ENCODE assay signal across 13 mouse cellular contexts in the genomic region with DNA sequence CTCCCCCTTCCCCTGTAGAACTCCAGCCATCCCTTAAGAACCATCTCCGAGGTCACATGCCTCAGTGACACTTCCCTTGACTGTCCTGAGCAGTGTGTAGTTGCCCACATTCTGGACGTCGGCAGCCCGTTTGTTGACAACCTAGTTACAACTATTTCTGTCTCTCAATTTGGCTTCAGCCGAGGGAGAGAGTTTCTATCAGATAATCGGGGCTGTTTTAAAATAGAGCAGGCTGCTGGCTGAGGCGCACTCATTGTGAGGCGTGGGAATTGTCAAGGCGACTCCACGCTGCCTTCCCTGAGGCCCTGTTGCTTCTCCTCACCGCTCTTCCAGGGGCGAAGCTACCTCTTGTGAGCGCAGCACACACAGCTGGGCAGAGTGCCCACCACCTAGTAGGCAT.
A peak's percentile ranks its signal among the peaks of the same experiment; 100 is the strongest.
DNase-seq lines count a peak whose midpoint lies in the region; ATAC-seq and TF ChIP-seq lines count a peak whose summit lies in the region.
"Had no signal": no experiment of that assay in that cellular context is flagged by ENCODE, and none has a peak within 500 bp of the region (broad histone marks: within the 10 kb centered on the region; RNA-seq: fewer than 3 reads in every experiment).

No protein-coding gene starts in this region.

- H3K27me3 ChIP-seq in limb, embryonic 15.5 days, result no peaks in the 10 kb centered on the region
- no peaks in the 10 kb centered on the region for H3K27me3 ChIP-seq in limb, embryonic 10.5 days (ENCODE audit: low read depth, poor library complexity, severe bottlenecking)
- H3K27me3 ChIP-seq in cerebellum, adult 2 months (ENCODE audit: control insufficient read depth, insufficient read depth, low read length), result no peaks in the 10 kb centered on the region
- H3K27me3 ChIP-seq: embryonic facial prominence, embryonic 15.5 days had no signal

- H3K4me1 ChIP-seq in limb, embryonic 15.5 days, result peaks cover 13% of the 10 kb centered on the region
- H3K4me1 ChIP-seq in limb, embryonic 10.5 days, result no peaks in the 10 kb centered on the region
- peaks cover 10% of the 10 kb centered on the region; the same call in 1 of the 2 replicates for H3K4me1 ChIP-seq in cerebellum, adult 2 months (ENCODE audit: control insufficient read depth, insufficient read depth, low read length)

- no peak for TF ChIP-seq CTCF in cerebellum, adult 2 months (IDR thresholded peaks at IDR 0.05; ENCODE audit: borderline replicate concordance, insufficient read depth, low read depth, low read length)

- no peak overlapping the region for H3K4me3 ChIP-seq in limb, embryonic 15.5 days
- H3K4me3 ChIP-seq in limb, embryonic 10.5 days, result no peak overlapping the region
- H3K4me3 ChIP-seq in cerebellum, adult 2 months (replicated peaks; ENCODE audit: insufficient read depth, low read depth, low read length), result no peak overlapping the region
- H3K4me3 ChIP-seq: embryonic facial prominence, embryonic 15.5 days had no signal

- peaks cover 8% of the 10 kb centered on the region; the same call in 1 of the 2 replicates for H3K36me3 ChIP-seq in limb, embryonic 15.5 days
- H3K36me3 ChIP-seq in limb, embryonic 10.5 days, result peaks cover 28% of the 10 kb centered on the region

- TF ChIP-seq POLR2A in cerebellum, adult 2 months (IDR thresholded peaks at IDR 0.05; ENCODE audit: borderline replicate concordance, insufficient read depth, low read length), result no peak

- WGBS in limb, embryonic 15.5 days, result 62% methylated on average over 13 of the region's 13 CpGs
- WGBS in limb, embryonic 10.5 days, result 88% methylated on average over 13 of the region's 13 CpGs
- 39% methylated on average over 13 of the region's 13 CpGs for WGBS in cerebellum, adult 2 months

- no peak for ATAC-seq in limb, embryonic 15.5 days (ENCODE audit: insufficient number of reproducible peaks, low FRiP score, low TSS enrichment, low read depth)
- ATAC-seq: midbrain, embryonic 16.5 days had no signal

- no peak overlapping the region for H3K4me2 ChIP-seq in limb, embryonic 15.5 days
- H3K4me2 ChIP-seq: embryonic facial prominence, embryonic 15.5 days had no signal

- intact Hi-C loops in heart, postnatal 14 days (cut with DNase I), result no loop called here

- no peak for DNase-seq in limb, embryonic 10.5 days (ENCODE audit: low spot score)
- peak; percentile 36 to 62 for DNase-seq in frontal cortex, postnatal 36 days (ENCODE audit: low spot score in 2 of 2)
- peak; percentile 38 for DNase-seq in heart, postnatal 14 days
- DNase-seq in right cerebral cortex, postnatal 25 days, result peak; percentile 42
- no peak for DNase-seq in spleen, postnatal 4 days (ENCODE audit: low spot score in 2 of 2)
- no peak for DNase-seq in T-cell, adult 2 months (ENCODE audit: low spot score)
- DNase-seq in cerebellum, adult 2 months, result no peak
- DNase-seq: gastrocnemius, postnatal 36 days; kidney, postnatal 10 days had no signal

- 0 out of 2 replicates have a peak overlapping the region, but pooled peaks have one; percentile 7 for H3K27ac ChIP-seq in limb, embryonic 15.5 days
- no peak overlapping the region for H3K27ac ChIP-seq in limb, embryonic 10.5 days
- H3K27ac ChIP-seq in cerebellum, adult 2 months (ENCODE audit: insufficient read depth, low read length), result no peak overlapping the region
- H3K27ac ChIP-seq: embryonic facial prominence, embryonic 15.5 days; liver, embryonic 14.5 days had no signal

- no peak overlapping the region for H3K9ac ChIP-seq in limb, embryonic 15.5 days
- H3K9ac ChIP-seq: embryonic facial prominence, embryonic 15.5 days; liver, embryonic 14.5 days had no signal

- no peaks in the 10 kb centered on the region for H3K9me3 ChIP-seq in limb, embryonic 15.5 days
- H3K9me3 ChIP-seq in limb, embryonic 10.5 days (replicated peaks), result no peaks in the 10 kb centered on the region
- H3K9me3 ChIP-seq: embryonic facial prominence, embryonic 15.5 days had no signal

Comparison
In these comparisons a context has a peak if more than half of its experiments do, and no peak if none do; other contexts are left out.
1. DNase-seq: peak in frontal cortex, postnatal 36 days (2 of 2), heart, postnatal 14 days (2 of 2) and right cerebral cortex, postnatal 25 days (single experiment); none in limb, embryonic 10.5 days (single experiment), spleen, postnatal 4 days (0 of 2), T-cell, adult 2 months (single experiment) and cerebellum, adult 2 months (0 of 2).